Mouse (Mus musculus): ENCODE data around the gene Ehbp1.

The Ehbp1 gene

GRCm38 (mm10) chr11:22189970-22190369, 152.1 kb downstream of the Ehbp1 start:
- no peak for DNase-seq

- no peak for DNase-seq
These were observed 160.3 kb downstream of the Ehbp1 start for GRCm38 (mm10) chr11:22181530-22182501.

GRCm38 (mm10) chr11:22180146-22180545, 161.9 kb downstream of the Ehbp1 start:
- DNase-seq, result no peak

- DNase-seq, result no peak
These were observed 163.5 kb downstream of the Ehbp1 start for GRCm38 (mm10) chr11:22178569-22178968.

GRCm38 (mm10) chr11:22174311-22174710, 167.8 kb downstream of the Ehbp1 start:
- DNase-seq, result no peak

GRCm38 (mm10) chr11:22170962-22171638, 171.0 kb downstream of the Ehbp1 start:
- DNase-seq, result no peak

GRCm38 (mm10) chr11:22157882-22158281, 184.2 kb downstream of the Ehbp1 start:
- DNase-seq, result no peak

- DNase-seq, result no peak
These were observed 185.9 kb downstream of the Ehbp1 start for GRCm38 (mm10) chr11:22156182-22156581.

GRCm38 (mm10) chr11:22155366-22156095, 186.6 kb downstream of the Ehbp1 start:
- DNase-seq, result no peak

- DNase-seq, result no peak
These were observed 187.4 kb downstream of the Ehbp1 start for GRCm38 (mm10) chr11:22154501-22155294.

GRCm38 (mm10) chr11:22140737-22141136, 201.4 kb downstream of the Ehbp1 start:
- DNase-seq, result no peak

GRCm38 (mm10) chr11:22138466-22138865, 203.6 kb downstream of the Ehbp1 start:
- DNase-seq, result no peak

- no peak for DNase-seq
These were observed 216.9 kb downstream of the Ehbp1 start for GRCm38 (mm10) chr11:22125188-22125587.

- DNase-seq, result no peak
These were observed 223.2 kb downstream of the Ehbp1 start for GRCm38 (mm10) chr11:22118853-22119252.

GRCm38 (mm10) chr11:22112161-22112560, 229.9 kb downstream of the Ehbp1 start:
- DNase-seq, result no peak

- DNase-seq, result no peak
These were observed 252.7 kb downstream of the Ehbp1 start for GRCm38 (mm10) chr11:22089346-22089745.

GRCm38 (mm10) chr11:22063352-22063751, 278.7 kb downstream of the Ehbp1 start:
- DNase-seq, result no peak

- DNase-seq, result no peak
These were observed 280.4 kb downstream of the Ehbp1 start for GRCm38 (mm10) chr11:22061660-22062059.

- DNase-seq, result no peak
These were observed 284.6 kb downstream of the Ehbp1 start for GRCm38 (mm10) chr11:22057538-22057937.

GRCm38 (mm10) chr11:22055908-22056307, 286.2 kb downstream of the Ehbp1 start:
- no peak for DNase-seq

- DNase-seq, result no peak
These were observed 288.9 kb downstream of the Ehbp1 start for GRCm38 (mm10) chr11:22053034-22053668.

GRCm38 (mm10) chr11:22050864-22051263, 291.2 kb downstream of the Ehbp1 start:
- DNase-seq, result no peak
